Mouse (Mus musculus): ENCODE measurements at regions not wholly inside any gene's neighbourhood (a gene's known extent, or its start where the extent isn't known, plus 50 kb on each side); places are given as distances from the start of the nearest gene placed in this dataset.
A peak's percentile ranks its signal among the peaks of the same experiment; 100 is the strongest.

DNA sequence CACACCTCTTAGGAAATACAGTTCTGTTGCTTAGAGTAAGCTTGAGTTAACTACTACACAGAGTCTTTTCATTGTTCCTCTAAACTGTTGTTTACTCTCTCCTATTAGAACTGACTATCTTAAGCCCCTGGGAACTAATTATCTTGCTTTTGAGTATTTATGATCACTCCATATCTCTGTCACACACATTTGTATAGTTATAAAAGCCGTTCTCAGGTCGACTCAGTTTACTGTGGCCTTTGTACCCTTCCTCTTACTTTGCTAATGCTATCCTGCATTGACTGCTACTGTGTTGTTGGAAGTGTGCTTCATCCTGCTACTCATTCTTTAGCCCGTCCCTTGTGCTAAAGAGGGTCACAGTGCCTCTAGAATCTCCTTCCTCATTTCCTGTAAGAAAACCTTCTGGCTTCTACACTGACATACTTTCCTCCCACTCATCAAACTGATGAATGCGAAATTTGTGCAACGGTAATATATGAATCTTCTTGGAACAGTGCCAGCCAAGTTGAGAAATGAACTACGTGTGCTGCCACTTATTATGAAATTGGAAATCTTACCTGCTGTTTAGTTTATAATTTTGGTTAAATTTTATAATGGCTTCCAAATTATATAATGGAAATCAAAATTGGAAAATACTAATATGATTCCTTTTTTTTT is 119.8 kb upstream of the Cblb start:
- DNase-seq = no peak

- peak; percentile 46 for DNase-seq
These were observed 115.7 kb upstream of the Cblb start for GRCm38 (mm10) chr16:51915034-51915928.

- DNase-seq = no peak
These were observed 115.1 kb upstream of the Cblb start for GRCm38 (mm10) chr16:51915929-51916308.

DNA sequence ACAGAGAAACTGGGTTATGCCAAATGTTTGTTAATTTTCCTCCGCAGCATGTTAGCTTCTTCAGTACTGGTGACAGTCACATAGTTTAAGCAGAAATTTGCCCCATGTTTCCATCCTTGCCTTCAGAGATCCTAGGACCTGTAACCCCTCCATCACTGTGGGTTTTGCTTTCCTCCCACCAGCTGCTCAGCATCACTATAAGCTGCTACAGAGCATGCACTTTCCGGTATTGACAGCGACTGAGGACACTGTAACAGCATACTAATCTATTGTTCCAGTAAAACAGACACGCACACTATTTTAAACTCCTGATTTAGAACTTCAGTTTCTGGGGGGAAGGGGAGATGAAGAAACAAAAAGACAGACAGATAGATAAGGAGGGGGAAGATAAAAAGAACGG is 114.7 kb upstream of the Cblb start:
- DNase-seq = peak; percentile 14

DNA sequence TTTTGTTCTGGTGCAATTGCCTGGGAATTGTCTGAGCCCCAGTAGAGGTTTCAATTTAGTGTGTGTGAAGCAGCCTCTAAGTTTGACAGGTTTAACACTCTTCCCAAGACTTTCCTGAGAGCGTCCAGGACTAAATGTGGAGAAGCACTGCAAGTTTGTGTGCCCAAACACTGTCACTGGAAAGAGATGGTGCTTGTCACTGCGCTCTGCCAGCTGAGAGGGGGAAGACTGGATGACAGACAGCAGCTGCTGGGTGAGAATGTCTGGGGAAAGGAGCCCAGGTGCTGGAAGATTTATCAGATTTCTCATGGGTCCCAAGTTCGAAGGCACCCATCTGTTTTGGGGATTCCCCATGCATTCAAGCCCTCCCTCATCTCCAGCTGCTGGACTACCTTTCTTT is 114.2 kb upstream of the Cblb start:
- DNase-seq = peak; percentile 11

- DNase-seq = no peak
These were observed 113.5 kb upstream of the Cblb start for GRCm38 (mm10) chr16:51917540-51917939.

DNA sequence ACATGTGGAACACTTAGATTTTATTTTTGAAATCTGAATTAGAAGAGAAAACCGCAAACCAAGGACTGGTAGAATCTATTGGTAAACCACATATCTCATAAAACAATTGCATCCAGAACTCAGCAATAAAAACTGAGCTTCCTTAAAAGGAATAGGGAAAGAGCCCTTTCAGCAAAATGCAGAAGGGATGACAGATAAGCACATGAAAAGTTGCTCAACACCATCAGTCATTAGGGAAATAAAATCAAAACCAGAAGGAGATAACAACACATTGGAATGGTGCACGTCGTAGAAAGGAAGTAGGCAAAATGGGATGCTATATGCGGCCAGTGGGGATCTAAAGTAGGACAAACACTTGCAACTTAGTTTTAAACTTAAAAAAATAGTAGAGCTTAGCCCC is 110.0 kb upstream of the Cblb start:
- no peak for DNase-seq

- no peak for DNase-seq
These were observed 108.4 kb upstream of the Cblb start for GRCm38 (mm10) chr16:51922589-51922988.

GRCm38 (mm10) chr16:51925639-51926038 is 105.4 kb upstream of the Cblb start:
- no peak for DNase-seq

GRCm38 (mm10) chr16:51933122-51933521 is 97.9 kb upstream of the Cblb start:
- no peak for DNase-seq

DNA sequence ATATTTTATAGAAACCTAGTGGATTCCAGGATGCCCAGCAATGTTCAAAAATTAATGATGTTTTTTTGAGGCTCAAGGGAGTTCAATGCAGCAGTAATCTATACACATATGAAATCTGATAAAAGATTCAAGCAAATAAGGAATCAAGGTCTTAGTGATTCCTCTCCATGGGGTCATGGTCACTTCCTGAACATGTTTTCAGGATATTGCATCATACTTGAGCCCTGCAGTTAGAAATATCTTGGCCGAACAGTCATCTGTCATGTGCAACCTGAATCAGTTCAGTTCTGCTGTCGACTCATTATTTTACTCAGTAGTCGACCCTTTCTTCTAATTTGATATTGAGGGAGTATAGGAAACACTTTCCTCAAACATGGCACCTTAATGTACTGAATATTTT is 97.1 kb upstream of the Cblb start:
- no peak for DNase-seq

- DNase-seq = no peak
These were observed 93.7 kb upstream of the Cblb start for GRCm38 (mm10) chr16:51937298-51937697.

DNA sequence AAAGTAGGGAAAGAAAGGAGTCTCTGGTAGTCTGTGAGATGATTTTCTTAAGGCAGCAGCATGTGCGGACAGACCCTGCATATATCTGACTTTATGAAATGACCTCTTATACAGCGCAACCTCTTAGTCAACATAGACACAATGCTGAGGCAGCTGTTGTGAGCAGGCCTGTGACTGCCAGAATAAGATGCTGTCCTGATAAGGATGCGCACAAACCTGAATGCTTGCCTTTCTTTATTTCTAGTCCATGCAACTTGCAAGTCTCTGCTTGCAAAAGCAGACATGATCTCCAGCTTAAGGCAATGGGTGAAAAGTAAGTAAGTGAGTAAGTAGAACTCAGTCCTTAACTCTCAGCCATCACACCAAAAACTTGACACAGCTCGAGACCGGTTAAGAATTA is 92.0 kb upstream of the Cblb start:
- no peak for DNase-seq

GRCm38 (mm10) chr16:51940574-51940973 is 90.5 kb upstream of the Cblb start:
- no peak for DNase-seq

- DNase-seq = no peak
These were observed 88.4 kb upstream of the Cblb start for GRCm38 (mm10) chr16:51942431-51943130.

GRCm38 (mm10) chr16:51967051-51967845 is 63.8 kb upstream of the Cblb start:
- no peak for DNase-seq

All from embryo, embryonic 11 days (tissue).